Mouse (Mus musculus) limb, embryonic 12.5 days (tissue): ENCODE results near the gene Fcrl5. TPM values are rescaled to one million over a fixed set of nuclear protein-coding genes. Genes with fewer than 3 reads are reported as not detected.
A peak's percentile ranks its signal among the peaks of the same experiment; 100 is the strongest.

Source experiments
- ATAC-seq: fragments of 200-750 bp; cut with Nextera tagmentation; 2 replicates; pipeline ENCODE4 v1.8.0; 2017; ENCODE audit warnings: low read depth, moderate TSS enrichment; ENCODE audit not compliant: insufficient number of reproducible peaks, insufficient read depth, low FRiP score, low TSS enrichment
- H3K27ac ChIP-seq: fragments of 300-500 bp; sonication (generic); 2 replicates; pipeline ENCODE4 v1.5.1; 2016; ENCODE audit warnings: mild to moderate bottlenecking, moderate library complexity
- H3K27me3 ChIP-seq: fragments of 300-500 bp; sonication (generic); 2 replicates; pipeline ENCODE4 v1.6.1; 2016; ENCODE audit warnings: mild to moderate bottlenecking, moderate library complexity
- H3K36me3 ChIP-seq: fragments of 300-500 bp; sonication (generic); 2 replicates; pipeline ENCODE4 v1.6.1; 2016; ENCODE audit warnings: mild to moderate bottlenecking, moderate library complexity
- H3K4me1 ChIP-seq: fragments of 300-500 bp; sonication (generic); replicated peaks from 2 replicates; pipeline ENCODE4 v1.6.1; 2016
- H3K4me2 ChIP-seq: fragments of 300-500 bp; sonication (generic); 2 replicates; pipeline ENCODE4 v1.6.1; 2016; ENCODE audit warnings: mild to moderate bottlenecking, moderate library complexity
- H3K4me3 ChIP-seq: fragments of 300-500 bp; sonication (generic); replicated peaks from 2 replicates; pipeline ENCODE4 v1.5.1; 2016; ENCODE audit warnings: mild to moderate bottlenecking
- H3K9ac ChIP-seq: fragments of 300-500 bp; sonication (generic); replicated peaks from 2 replicates; pipeline ENCODE4 v1.6.1; 2016; ENCODE audit warnings: mild to moderate bottlenecking, moderate library complexity
- H3K9me3 ChIP-seq: fragments of 300-500 bp; sonication (generic); 2 replicates; pipeline ENCODE4 v1.6.1; 2016; ENCODE audit warnings: mild to moderate bottlenecking, moderate library complexity
- WGBS: fragments of 180-500 bp; shearing (Covaris S2); methylation state at CpG from one replicate; pipeline ENCODE4 v1.1.7; 2016; 5-methylcytosine and 5-hydroxymethylcytosine counted together
- polyA plus RNA-seq: library from polyadenylated mRNA; unstranded; fragments of >200 nt; fragmentation: Nextera tagmentation; extraction: Ambion mirVana; gene quantifications from 2 replicates; pipeline ENCODE4 v1.2.1, GENCODE M21; 2016

Gene Fcrl5
- polyA plus RNA-seq, 1 experiment from 2014 or later, result not detected

GRCm38 (mm10) chr3:87518425-87518824 is 82.9 kb downstream of the Fcrl5 start:
- no peak overlapping the region for H3K4me2 ChIP-seq

DNA sequence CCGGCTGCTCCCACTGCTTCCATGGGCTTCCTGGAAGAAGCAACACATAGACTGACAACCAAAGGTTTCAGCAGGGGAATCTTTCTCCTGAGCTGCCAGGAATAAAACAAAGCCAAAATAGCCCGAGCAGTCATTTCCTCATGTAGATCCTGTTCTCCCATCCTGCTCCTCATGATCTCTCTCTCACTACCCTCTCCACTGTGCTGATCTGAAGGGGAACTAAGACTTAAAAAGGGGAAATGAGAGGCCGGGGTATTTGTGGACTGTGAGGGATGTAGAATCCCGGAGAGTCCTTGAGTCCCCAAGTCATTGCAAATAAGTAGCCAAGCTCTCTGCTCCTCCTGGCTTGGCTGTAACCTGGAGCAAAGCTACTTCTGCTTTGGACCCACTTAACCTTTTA is 85.6 kb downstream of the Fcrl5 start:
- H3K9me3 ChIP-seq, result no peaks in the 10 kb centered on the region
- no peak overlapping the region for H3K9ac ChIP-seq
- H3K4me1 ChIP-seq, result peaks cover under 1% of the 10 kb centered on the region
- H3K36me3 ChIP-seq, result no peaks in the 10 kb centered on the region
- no peaks in the 10 kb centered on the region; the same call in 1 of the 2 replicates for H3K27me3 ChIP-seq
- ATAC-seq, result no peak
- H3K4me3 ChIP-seq, result no peak overlapping the region
- no peak overlapping the region for H3K27ac ChIP-seq
- WGBS, result 85% methylated on average over 4 of the region's 4 CpGs
- no peak overlapping the region for H3K4me2 ChIP-seq

More at GRCm38 (mm10) chr3:87518425-87518824, 82.9 kb downstream of the Fcrl5 start:
- ATAC-seq, result no peak
- H3K4me1 ChIP-seq, result no peaks in the 10 kb centered on the region
- no peak overlapping the region for H3K4me3 ChIP-seq
- no peak overlapping the region for H3K27ac ChIP-seq
- H3K36me3 ChIP-seq, result no peaks in the 10 kb centered on the region
- H3K9ac ChIP-seq, result no peak overlapping the region
- H3K9me3 ChIP-seq, result no peaks in the 10 kb centered on the region
- no peaks in the 10 kb centered on the region; the same call in 1 of the 2 replicates for H3K27me3 ChIP-seq

- Histone ChIP-seq H3K4me1 (peaks cover 8% of the 10 kb centered on the region), H3K27ac (no peak overlapping the region), H3K4me2 (no peak overlapping the region), H3K9ac (no peak overlapping the region), H3K4me3 (no peak overlapping the region), H3K27me3 (no peaks in the 10 kb centered on the region; the same call in 1 of the 2 replicates), H3K9me3 (no peaks in the 10 kb centered on the region), H3K36me3 (no peaks in the 10 kb centered on the region)
- no peak for ATAC-seq
- 74% methylated on average over 1 of the region's 1 CpGs for WGBS
These were observed 86.3 kb downstream of the Fcrl5 start for GRCm38 (mm10) chr3:87521833-87522232.

DNA sequence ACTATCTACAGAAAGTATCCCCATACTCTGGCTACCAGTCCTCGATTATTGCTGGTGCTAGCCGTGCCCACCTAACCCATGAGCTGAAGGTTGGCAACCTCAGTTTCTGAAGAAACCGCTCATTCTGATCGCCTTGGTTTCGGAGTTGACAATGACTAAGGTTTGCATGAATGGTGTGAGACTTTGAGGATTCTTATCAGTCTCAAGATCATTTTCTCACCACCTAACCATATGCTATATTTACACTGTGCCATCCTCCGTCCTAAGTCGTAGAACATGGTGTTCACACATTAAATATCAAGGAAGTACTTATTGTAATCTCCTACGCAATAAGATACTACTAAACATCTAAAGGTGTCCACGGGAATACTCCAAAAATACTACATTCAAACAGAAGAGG is 88.1 kb downstream of the Fcrl5 start:
- Histone ChIP-seq H3K36me3 (peaks cover 15% of the 10 kb centered on the region), H3K9ac (no peak overlapping the region), H3K27me3 (no peaks in the 10 kb centered on the region; the same call in 1 of the 2 replicates), H3K4me3 (no peak overlapping the region), H3K9me3 (no peaks in the 10 kb centered on the region), H3K4me2 (no peak overlapping the region), H3K4me1 (peaks cover 11% of the 10 kb centered on the region), H3K27ac (no peak overlapping the region)
- WGBS, result 95% methylated on average over 9 of the region's 9 CpGs
- ATAC-seq, result no peak

- H3K4me1 ChIP-seq, result peaks cover 11% of the 10 kb centered on the region
- no peaks in the 10 kb centered on the region; the same call in 1 of the 2 replicates for H3K27me3 ChIP-seq
- WGBS, result 6% methylated on average over 63 of the region's 64 CpGs
- peaks cover 31% of the 10 kb centered on the region for H3K36me3 ChIP-seq
- peak within 1 kb of the TSS; percentile 86 for H3K4me2 ChIP-seq
- peak within 1 kb of the TSS; percentile 97 for H3K4me3 ChIP-seq
- H3K9me3 ChIP-seq, result no peaks in the 10 kb centered on the region
- peak within 1 kb of the TSS; percentile 81 for H3K27ac ChIP-seq
- peak; percentile 95 for ATAC-seq
- H3K9ac ChIP-seq, result peak within 1 kb of the TSS; percentile 98
These were observed 89.7 kb downstream of the Fcrl5 start, which contains the start of gene Etv3 for GRCm38 (mm10) chr3:87525043-87525836. Gene Etv3, plus strand, starts transcription at chr3:87525407.

- peak; percentile 63 for ATAC-seq
- Histone ChIP-seq H3K27ac (peak overlapping the region; percentile 81), H3K9me3 (no peaks in the 10 kb centered on the region), H3K36me3 (peaks cover 38% of the 10 kb centered on the region), H3K27me3 (no peaks in the 10 kb centered on the region; the same call in 1 of the 2 replicates), H3K9ac (peak overlapping the region; percentile 98), H3K4me3 (peak overlapping the region; percentile 97), H3K4me1 (peaks cover 11% of the 10 kb centered on the region), H3K4me2 (peak overlapping the region; percentile 86)
- WGBS, result 4% methylated on average over 27 of the region's 27 CpGs
These were observed 90.4 kb downstream of the Fcrl5 start for GRCm38 (mm10) chr3:87525837-87526570.

- no peak overlapping the region for H3K4me3 ChIP-seq
- peak overlapping the region; percentile 86; the same call in 1 of the 2 replicates for H3K4me2 ChIP-seq
- H3K36me3 ChIP-seq, result peaks cover 49% of the 10 kb centered on the region
These were observed 91.6 kb downstream of the Fcrl5 start for GRCm38 (mm10) chr3:87527139-87527538.

DNA sequence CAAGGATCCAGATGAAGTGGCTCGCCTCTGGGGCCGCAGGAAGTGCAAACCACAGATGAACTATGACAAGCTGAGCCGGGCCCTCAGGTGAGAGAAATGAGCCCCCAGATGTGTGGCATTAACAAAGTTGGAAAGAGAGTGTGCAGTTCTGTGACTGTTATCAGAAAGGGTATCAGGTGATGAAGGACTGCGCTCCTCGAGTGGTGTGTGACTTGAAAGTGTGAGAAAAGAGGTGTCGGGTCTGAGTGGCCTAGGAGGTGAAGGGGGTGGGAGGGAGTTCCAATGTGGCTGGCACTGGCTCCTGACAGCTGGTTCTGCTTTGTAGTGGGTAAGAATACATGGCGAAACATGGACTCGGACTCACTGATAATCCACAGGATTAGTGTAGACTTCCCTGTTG is 92.4 kb downstream of the Fcrl5 start:
- Histone ChIP-seq H3K4me2 (no peak overlapping the region), H3K4me3 (no peak overlapping the region), H3K4me1 (peaks cover 11% of the 10 kb centered on the region), H3K9me3 (no peaks in the 10 kb centered on the region), H3K36me3 (peaks cover 58% of the 10 kb centered on the region), H3K27me3 (no peaks in the 10 kb centered on the region; the same call in 1 of the 2 replicates), H3K9ac (no peak overlapping the region), H3K27ac (no peak overlapping the region)
- 91% methylated on average over 8 of the region's 8 CpGs for WGBS
- ATAC-seq, result no peak

More at GRCm38 (mm10) chr3:87527139-87527538, 91.6 kb downstream of the Fcrl5 start:
- Histone ChIP-seq H3K27me3 (no peaks in the 10 kb centered on the region; the same call in 1 of the 2 replicates), H3K9ac (no peak overlapping the region), H3K27ac (no peak overlapping the region), H3K9me3 (no peaks in the 10 kb centered on the region), H3K4me1 (peaks cover 11% of the 10 kb centered on the region)
- 84% methylated on average over 12 of the region's 12 CpGs for WGBS
- no peak for ATAC-seq

DNA sequence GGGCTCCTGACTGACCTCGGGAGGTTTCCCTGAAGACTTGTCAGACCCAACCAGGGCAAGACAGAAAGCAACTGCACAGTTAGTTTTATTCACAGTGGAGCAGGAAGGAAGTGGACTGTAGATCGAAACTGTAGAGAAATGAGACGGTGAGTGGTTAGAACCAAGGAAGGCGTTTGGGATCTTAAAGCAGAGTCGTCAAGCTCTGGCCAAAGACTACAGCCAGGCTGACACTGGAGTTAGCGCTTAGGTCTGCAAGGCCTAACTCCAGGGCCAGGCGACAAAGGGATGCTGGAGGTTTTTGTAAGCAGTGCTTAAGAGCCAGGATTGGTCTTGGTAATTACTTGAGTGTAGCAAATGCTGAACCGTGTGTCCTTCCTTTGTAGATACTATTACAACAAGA is 93.3 kb downstream of the Fcrl5 start:
- Histone ChIP-seq H3K27me3 (no peaks in the 10 kb centered on the region), H3K4me2 (no peak overlapping the region), H3K4me3 (no peak overlapping the region), H3K4me1 (peaks cover 11% of the 10 kb centered on the region), H3K9me3 (no peaks in the 10 kb centered on the region), H3K9ac (no peak overlapping the region), H3K27ac (no peak overlapping the region), H3K36me3 (peaks cover 66% of the 10 kb centered on the region)
- WGBS, result 93% methylated on average over 8 of the region's 8 CpGs
- no peak for ATAC-seq

GRCm38 (mm10) chr3:87529568-87529967 is 94.0 kb downstream of the Fcrl5 start:
- Histone ChIP-seq H3K4me3 (no peak overlapping the region), H3K4me1 (peaks cover 11% of the 10 kb centered on the region), H3K4me2 (no peak overlapping the region), H3K9me3 (no peaks in the 10 kb centered on the region), H3K27me3 (no peaks in the 10 kb centered on the region), H3K36me3 (peaks cover 73% of the 10 kb centered on the region), H3K9ac (no peak overlapping the region), H3K27ac (no peak overlapping the region)
- WGBS, result 91% methylated on average over 11 of the region's 11 CpGs
- ATAC-seq, result no peak

- Histone ChIP-seq H3K9ac (no peak overlapping the region), H3K27me3 (no peaks in the 10 kb centered on the region), H3K9me3 (no peaks in the 10 kb centered on the region), H3K4me1 (peaks cover 11% of the 10 kb centered on the region), H3K36me3 (peaks cover 80% of the 10 kb centered on the region), H3K27ac (no peak overlapping the region), H3K4me2 (no peak overlapping the region), H3K4me3 (no peak overlapping the region)
- 82% methylated on average over 3 of the region's 3 CpGs for WGBS
- ATAC-seq, result no peak
These were observed 94.7 kb downstream of the Fcrl5 start for GRCm38 (mm10) chr3:87530234-87530633.
